Mouse (Mus musculus): ENCODE data around the gene Msantd3. TPM values are rescaled to one million over a fixed set of nuclear protein-coding genes. Genes with fewer than 3 reads are reported as not detected.
A peak's percentile ranks its signal among the peaks of the same experiment; 100 is the strongest.

Gene Msantd3
- total RNA-seq, 2 experiments from 2014 or later: 20.3 to 21.8 TPM

DNA sequence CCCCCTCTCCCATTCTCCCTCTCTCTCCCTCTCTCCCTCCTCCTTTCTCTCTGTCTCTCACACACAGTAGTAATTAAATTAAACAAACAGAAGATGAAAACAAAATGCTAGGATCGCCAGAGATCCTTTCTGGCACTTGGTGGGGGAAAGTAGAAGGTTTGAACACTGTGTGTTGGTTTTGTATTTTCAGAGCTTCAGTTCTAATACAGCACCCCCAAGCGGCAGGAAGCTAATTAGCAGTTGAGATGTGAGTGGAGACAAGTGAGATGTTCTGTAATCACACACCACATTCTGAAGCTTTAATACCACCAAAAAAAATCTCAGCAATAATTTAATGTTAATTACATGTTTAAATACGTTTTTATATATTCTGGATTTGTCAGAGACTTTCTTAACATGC lies 16.0 kb downstream of the Msantd3 start:
- DNase-seq: no peak

DNA sequence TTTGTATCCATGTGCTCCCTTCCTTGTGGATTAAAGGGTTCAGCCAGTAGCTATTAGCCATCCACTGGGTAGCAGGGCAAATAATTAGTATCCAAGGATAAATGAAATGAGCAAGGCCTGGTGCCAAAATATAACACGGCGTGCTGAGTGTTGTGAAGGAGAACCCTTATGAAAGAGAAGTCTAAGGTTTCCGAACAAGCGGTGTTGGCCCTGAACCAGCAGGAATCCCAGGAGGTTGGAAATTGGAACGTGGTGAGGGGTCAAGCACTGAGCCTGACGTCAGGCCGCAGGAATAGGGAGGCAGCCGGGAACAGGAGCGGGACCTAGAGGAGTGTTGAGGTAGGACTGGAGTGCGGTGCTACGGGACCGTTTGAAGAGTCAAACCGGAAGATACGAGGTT lies 19.9 kb downstream of the Msantd3 start:
- DNase-seq: no peak

DNA sequence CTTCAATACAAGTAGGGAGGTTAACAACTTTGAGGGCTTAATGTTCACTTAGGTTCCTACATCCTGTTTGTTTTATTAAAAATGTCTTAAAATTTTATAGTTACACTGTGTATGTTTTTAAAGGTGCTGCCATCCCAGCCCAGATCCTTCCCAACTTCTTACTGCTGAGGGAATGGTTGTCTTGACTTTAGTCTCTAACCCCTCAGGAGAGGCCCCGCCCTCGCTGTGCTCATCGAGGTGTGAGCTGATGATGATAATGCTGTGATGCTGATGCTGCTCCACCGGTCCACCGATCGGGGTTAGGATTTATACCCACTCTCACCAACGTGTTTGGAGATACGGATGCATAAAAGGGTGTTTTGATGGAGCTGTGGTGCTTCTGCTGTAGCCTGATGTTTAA lies 22.1 kb downstream of the Msantd3 start:
- DNase-seq: no peak

DNA sequence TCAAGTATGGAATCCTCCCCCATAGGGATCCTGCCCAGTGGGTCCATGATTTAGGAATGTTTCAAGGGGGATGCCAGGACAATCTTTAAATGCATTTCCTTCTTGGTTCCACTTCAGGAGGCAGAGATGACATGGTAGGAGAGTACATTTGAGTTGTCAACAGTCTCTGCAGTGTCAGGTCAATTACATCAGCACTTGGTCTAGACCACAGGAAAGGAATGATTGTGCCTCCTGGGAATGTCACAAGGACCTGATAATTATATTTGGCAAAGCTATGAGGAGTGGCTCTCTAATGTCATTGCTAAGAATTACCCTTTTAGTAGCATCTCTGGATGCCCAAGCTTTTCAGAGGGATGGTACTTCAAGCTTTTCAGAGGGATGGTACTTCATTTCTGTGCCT lies 25.2 kb downstream of the Msantd3 start:
- no peak for DNase-seq

DNA sequence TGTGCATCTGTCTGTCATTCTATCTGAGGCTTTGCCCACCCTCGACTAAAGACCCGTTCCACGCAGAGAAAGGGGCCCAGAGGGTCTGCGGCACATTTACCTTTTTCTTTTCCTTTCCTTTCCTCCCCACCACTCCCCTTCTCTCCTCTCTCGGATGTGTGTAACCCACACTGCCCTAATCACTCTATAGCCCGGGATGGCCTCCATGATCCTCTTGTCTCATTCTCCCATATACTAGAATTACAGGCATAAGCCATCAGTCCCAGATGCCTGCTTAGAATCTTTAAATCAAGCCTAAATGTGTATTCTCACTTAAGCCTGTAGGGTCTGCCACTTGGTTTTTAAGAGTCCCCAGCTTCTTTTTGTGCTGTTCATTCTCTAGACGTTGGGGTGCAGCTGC lies 36.6 kb downstream of the Msantd3 start:
- DNase-seq: no peak

DNA sequence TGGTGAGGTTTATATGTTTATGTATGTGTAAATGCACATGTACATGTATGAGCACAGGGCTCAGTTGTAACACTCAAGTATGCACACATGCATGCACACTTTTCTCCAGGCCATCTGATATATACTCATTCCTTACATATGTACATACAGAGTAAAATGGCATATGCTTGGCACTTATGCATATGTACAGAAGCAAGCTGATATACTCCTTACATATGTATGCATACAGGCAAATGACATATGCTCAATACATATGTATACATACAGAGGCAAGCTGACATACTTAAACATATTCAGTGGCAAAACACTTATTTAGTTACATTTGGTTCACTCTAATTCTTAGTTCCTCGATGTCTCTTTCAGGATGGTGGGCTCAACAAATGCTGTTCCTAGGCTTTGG lies 38.1 kb downstream of the Msantd3 start:
- DNase-seq: no peak

DNA sequence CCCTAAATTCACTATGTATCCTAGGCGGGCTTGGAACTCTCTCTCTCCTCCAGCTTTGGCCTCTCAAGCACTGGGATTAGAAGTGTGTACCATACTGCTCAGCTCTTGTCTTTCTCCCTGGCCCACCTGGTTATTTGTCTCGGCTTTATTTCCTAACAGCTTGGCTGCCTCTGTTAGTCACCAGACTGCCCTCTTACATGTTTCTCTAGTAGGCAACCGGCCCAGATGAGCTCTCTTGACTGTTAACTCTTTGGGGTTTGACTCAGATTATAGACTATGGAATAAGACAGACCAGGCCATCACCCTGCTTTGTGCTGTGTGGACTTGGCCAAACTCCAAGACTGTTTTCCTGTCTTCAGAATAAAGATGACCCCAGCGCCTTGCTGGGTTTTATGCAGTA lies 38.7 kb downstream of the Msantd3 start:
- DNase-seq: no peak

DNA sequence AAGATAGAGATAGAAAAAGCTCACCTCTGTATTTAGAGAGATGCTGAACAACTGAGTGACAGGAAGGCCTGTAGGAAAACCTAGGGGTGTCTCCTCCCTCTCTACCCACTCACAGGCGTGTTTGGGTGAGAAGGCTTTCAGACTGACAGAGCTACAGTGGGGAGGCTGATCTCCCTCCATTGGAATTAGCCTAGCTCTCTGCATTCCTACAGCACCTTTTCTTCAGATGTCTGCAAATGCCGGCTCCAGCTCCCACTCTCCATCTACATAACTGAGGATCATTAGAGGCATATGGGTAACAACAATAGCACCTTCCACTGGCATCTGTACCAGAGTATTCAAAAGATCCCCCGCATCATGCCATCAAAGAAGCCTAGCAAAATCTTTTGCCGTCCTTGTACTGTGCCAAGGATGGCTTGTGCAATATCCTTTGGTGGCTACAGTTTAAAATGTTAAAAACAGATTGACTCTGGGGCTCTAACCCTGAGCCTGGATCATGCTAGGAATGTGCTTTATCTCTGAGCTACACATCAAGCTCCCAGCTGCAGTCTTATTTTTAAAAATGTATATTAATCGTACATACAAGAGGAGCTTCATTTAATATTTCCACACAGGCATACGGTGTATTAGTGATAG lies 39.9 kb downstream of the Msantd3 start:
- DNase-seq: no peak

DNA sequence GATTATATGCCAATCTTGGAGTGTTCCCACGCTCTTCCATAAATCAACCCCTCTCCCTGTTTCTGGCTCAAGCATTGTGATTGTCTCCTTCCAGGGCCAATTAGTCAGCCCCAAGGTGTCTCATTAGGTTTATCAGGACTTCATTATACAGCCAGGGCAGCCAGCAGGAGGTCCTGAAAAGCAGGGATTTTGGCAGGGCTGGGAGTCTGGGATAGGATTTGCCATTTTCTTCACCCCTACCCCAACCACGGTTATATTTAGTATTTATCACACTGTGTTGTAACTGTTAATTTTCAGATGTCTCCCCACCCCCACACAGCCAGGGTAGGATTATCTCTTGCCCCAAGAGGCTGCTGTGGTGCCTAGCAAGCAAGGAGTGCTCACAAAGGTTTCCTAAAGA lies 41.5 kb downstream of the Msantd3 start:
- no peak for DNase-seq

DNA sequence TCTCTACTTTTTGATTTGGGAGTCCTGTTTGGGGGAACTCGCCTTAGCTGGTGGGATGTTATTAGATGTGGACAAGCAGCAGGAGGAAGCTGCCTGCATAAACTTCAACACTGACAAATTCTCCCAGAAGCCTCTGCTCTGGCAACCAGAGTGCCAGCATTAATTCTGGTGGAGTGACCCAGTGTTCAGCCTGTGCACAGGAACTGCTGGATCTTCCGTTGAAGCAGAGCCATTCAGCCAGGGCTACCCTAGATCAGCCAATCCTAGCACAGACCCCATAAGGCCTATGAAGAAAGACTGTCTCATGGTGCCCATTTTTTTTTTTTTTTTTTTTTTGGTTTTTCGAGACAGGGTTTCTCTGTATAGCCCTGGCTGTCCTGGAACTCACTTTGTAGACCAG lies 42.3 kb downstream of the Msantd3 start:
- DNase-seq: no peak

DNA sequence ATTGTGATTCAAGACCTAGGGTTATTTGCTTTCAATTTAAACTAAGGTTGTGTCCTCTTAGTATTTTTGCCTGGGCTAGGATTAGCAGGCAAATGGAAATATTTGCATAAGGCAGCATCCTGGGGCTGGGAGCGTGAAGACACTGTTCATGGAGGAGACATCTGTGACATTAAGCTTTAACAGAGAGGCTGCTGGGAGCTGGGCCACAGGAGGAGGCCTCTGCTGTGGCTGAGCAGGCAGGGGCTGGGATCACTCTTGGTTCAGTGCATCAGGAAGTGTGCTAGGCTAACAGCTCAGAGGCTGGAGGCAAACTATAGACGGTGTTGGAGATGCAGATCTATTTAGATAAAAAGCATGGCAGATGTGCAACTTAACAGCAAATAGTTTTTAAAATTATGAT lies 43.2 kb downstream of the Msantd3 start:
- DNase-seq: no peak

DNA sequence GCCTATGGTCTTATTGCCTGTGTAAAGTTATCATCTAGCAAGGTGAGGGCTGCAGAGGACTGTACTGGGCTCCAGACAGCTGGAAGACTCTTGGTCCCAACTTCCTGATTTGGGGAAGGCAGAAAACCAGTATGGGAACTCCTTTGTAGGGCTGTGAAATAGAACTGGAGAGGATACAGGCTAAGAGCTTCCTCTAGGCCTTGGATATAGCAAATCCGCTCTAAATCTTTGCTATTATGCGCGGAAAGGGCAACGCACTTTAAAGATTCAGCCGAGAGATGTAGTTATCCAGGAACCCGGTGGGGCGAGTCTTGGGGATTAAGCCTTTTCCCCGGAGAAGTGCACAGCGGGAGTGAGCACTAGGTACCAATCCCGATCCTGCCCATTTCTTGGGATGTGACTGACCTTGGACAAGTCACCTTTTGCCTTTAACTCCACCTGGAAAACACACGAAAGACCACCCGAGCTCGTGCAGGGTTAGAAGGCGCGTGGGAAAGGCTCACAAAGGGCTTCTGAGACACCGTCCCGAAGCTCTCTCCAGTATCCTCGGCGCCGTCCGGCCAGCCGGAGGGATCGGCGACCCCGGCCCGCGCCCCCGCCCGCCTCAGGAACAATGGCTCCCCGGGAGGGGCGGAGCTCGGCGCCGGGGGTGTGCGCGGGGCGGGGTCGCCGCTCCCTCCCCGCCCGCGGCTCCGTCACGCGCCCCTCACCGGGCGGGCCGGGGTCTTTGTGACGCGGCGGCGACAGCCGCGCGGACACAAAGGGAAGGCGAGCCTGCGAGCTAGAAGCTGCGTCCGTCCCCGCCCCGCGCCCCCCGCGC lies 44.9 kb downstream of the Msantd3 start, which contains the start of gene Tmeff1:
Gene Tmeff1 (plus strand): TSS at position 754 of the 820 bp plus-strand sequence.
- peak in 1 of 2 experiments; percentile 60 for DNase-seq

DNA sequence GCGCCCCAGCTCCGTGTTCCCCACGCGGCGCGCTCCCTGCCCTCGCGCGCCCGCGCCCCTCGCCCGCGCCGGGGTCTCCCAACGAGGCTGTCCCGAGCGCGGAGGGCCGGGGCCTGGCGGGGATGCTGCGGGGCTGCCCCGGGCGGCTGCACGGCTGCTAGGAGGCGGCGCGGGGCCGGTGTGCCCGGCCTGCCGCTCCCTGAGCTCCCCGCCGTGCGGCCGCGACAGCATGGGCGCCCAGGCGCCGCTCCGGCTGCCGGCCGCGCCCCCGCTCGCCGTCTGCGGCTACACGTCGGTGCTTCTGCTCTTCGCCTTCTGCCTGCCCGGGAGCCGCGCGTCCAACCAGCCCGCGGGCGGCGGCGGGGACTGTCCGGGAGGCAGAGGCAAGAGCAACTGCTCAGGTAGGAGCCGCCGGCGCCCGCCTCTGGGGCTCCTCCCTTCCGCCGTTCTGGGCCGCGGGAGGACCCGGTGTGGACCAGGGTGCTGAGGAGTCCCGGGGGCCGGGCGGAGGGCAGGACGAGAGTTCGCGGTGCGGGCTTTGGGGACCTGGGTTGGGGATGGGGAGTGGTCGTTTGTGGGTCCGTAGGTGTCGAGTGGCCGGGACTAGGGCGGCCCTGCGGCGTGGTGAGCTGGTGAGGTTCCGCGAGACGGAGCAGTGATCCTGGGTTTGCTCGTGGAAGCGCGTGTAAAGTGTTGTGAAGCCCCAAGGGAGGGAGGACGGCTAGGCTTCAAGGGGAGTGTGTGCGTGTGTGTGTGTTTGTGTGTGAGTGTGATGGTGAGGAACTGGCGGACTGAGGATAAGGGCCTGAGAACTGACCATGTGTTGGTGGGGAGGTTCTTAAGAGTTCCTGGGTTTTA lies 45.7 kb downstream of the Msantd3 start:
- peak; percentile 49 to 52 for DNase-seq

DNA sequence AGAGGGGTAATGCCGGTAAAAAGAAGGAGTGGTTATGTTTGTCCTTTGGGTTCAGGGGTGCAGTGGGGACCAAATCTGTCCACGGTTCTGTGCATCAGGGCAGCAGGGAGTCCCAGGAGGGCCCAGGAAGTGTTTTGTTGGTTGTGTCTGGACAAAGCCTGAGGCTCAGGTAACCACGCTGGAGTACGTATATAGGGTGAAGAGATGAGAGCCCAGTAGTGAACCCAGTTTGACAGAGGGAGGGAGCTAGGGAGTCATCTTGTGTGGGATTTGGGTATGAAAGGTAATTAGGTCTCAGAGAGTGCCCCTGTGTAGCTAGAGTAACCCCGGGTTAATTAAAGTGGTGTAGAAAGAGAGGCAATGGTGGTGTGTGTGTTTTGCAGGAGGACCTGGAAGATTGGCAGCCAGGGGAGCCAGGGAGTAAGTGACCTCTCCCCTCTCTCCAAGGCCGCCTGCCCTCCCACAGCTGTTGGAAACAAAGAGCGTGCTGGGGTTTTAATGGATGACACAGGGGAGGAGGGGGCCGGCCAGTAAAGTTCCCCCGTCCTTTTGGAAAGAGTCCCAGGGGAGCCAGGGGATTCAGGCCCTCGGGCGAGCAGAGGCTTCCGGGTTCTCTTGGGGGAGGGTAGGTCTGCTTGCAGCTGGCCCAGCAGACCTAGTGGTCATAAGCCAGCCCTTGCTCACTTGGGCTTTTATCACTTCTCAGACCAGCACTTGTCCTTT lies 46.5 kb downstream of the Msantd3 start:
- DNase-seq: peak; percentile 27 to 39

DNA sequence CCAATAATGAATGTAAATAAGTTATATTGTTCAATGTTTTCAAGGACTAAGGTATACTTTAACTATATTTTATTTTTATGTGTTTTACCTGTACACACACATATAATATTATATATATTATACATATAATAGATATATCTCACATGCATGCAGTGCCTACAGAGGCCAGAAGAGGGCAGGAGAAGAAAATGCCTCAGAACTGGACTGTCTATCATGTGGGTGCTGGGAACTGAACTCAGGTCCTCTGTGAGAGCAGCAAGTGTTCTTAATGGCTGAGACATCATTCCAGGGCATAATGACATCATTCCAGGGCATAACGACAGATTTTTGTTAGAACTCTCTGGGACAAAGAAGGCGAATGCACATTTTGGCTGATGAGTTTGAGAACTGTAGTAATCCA lies 47.8 kb downstream of the Msantd3 start:
- DNase-seq: no peak

DNA sequence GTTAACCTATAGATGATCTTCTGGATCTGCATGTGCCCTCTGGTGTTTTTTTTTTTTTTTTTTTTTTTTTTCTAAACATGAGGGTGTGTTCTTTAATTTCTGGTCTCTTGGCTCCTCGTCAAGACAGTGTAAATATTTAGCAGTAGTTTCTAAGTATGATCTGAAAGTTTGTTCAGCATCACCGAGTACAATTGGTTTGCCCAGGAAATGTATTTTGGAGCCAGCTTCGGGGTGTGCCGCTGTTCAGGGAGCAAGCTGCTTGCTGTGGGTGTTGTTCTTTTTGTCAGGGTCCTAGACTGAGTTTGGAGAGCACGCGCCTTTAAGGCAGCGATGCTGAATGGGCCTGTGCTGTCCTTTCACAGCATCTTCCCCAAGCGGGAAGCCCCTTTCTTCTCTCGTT lies 48.8 kb downstream of the Msantd3 start:
- DNase-seq: no peak

DNA sequence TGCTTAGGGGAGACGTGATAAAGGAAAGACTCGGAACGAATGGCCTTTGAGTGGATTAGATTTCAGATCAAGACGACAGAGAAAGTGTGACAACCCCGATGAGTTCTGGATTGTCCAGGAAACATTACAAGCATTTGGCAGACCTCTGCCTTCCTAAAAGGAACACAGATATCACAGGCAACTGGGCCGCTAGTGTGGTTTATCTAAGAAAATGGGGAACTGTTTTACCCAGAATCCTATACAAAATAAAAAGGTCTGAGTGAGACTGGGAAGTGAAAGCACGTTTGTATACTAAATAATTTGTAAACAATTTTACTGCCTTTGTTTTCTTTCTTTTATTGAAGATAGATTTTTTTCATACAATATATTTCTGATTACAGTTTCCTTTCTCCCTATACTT lies 51.1 kb downstream of the Msantd3 start:
- DNase-seq: no peak

DNA sequence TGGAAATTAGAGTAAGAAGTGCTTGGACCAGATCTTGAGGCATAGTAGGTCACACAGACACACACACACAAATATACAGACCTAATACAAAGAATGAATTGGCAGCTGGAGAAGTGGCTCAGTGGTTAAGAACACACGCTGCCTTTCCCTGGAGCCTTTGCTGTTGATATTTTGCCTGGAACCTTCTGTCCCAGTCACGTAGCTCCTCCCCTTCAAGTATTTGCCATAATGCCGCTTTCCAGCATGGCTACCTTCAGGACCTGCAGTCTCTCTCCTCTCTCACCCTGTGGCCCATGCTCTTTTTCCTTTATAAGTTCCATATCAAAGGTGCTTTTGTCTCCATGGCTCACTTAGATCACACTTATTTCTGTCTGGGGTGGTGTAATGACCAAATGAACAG lies 51.7 kb downstream of the Msantd3 start:
- no peak for DNase-seq

DNA sequence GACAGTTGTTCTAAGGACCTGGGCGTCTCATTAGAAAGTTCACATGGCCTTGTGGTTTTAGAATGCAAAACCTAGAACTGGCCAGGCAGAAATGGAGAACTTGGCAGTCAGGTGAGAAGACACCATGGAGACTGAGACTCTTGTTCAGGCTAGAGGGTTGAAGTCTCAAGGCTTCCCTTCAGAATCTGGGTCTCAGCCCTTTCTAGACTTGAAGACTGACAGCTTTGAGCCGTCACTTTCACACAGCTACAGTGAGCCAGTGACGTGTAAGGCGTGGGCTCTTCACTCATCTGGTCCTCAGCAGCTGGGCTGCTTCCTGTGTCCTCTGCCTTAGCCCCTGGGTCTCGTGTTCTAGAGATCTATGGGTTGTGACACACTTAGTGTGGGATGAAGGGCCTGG lies 52.6 kb downstream of the Msantd3 start:
- no peak for DNase-seq

DNA sequence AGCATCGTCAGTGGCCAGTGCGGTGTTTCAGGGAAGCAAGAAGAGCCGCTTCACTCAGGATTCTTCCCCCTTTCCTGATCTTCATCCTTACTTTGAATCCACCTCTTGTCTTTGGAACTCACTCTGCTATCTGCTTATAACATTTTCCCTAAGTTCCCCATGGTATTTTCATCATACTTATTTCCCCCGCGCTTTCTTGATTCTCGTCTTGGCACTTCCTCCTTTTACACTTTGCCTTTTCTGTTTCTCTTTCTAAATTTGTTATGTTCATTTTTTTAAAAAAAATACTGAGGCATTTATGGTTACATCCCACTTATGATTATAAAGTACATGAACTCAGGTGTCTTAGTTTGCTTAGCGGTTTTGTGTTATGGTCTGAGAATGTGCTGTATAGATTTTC lies 53.1 kb downstream of the Msantd3 start:
- no peak for DNase-seq

DNA sequence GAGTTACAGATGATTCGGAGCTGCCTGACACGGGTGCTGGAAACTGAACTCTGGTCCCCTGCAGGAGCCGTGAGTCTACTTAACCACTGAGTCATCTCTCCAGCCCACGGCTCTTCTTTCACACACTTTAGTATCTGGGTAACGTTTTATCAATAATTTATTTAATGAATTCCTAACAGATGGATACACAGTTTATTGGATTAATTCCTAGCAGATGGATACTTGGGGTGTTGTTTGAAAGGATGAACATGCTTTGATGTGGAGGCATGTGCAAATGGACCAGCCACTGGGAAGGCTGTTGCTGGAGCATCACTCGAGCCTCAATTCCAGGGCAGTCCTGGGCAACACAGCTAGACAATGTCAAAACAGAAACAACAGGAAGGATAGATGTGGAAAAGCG lies 56.4 kb downstream of the Msantd3 start:
- DNase-seq: no peak

DNA sequence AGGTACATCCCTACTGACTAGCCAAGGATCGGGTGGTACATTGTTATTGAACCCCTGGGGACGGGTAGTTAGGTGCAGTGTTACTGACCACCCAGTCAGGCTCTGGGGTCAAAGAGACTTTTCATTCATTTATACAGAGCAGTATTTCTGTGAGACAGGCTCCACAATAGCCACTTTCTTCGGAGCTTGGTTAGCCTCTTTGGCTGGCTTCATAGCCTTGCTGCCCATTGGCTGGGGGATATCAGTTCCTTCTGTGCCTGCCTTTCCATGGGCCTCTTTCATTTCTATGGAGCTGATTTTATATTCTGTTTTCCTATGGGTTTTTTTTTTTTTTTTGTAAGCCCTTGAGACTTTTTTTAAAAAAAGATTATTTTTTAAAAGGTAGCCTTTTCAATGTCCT lies 65.9 kb downstream of the Msantd3 start:
- DNase-seq: no peak

DNA sequence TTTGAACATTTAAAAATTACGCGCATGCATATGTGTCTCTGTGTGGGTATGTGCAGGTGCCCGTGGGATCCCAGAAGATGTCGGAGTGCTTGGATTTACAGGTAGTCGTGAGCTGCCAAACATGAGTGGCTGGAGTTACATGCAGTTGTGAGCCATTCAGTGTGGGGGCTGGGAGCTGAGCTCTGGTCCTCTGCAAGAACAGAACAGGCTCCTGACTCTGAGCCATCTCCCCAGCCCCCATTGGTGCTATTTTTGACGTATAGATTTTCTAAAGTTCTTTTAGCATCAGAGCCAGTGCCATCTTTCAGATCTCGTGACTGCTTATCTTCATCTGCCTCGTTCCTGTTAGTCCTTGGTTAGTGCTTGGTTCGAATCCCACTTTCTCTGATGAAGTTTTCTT lies 69.8 kb downstream of the Msantd3 start:
- no peak for DNase-seq
